Mouse (Mus musculus) stomach, embryonic 15.5 days (tissue): Measurements from ENCODE around the gene Rsrc2. TPM values are rescaled to one million over a fixed set of nuclear protein-coding genes. Genes with fewer than 3 reads are reported as not detected.
"Not testable (repeated sequence)": the region's sequence is repeated elsewhere in the genome, so short reads cannot be mapped to it uniquely, and the experiment has no call there.

Experiments
- ATAC-seq: fragments of 200-750 bp; cut with Nextera tagmentation; 2 replicates; pipeline ENCODE4 v1.8.0; 2017; ENCODE audit warnings: low read depth, moderate number of reproducible peaks, moderate TSS enrichment; ENCODE audit not compliant: insufficient read depth, low FRiP score
- H3K27ac ChIP-seq: fragments of 300-500 bp; sonication (generic); 2 replicates; pipeline ENCODE4 v1.5.1; 2015; ENCODE audit warnings: mild to moderate bottlenecking, inconsistent platforms
- H3K27me3 ChIP-seq: fragments of 300-500 bp; sonication (generic); replicated peaks from 2 replicates; pipeline ENCODE4 v1.6.1; 2015; ENCODE audit warnings: inconsistent platforms
- H3K36me3 ChIP-seq: fragments of 300-500 bp; sonication (generic); 2 replicates; pipeline ENCODE4 v1.6.1; 2015; ENCODE audit warnings: inconsistent platforms
- H3K4me1 ChIP-seq: fragments of 300-500 bp; sonication (generic); 2 replicates; pipeline ENCODE4 v1.6.1; 2015; ENCODE audit warnings: inconsistent platforms
- H3K4me2 ChIP-seq: fragments of 300-500 bp; sonication (generic); 2 replicates; pipeline ENCODE4 v1.6.1; 2015; ENCODE audit warnings: mild to moderate bottlenecking, inconsistent platforms
- H3K4me3 ChIP-seq: fragments of 300-500 bp; sonication (generic); replicated peaks from 2 replicates; pipeline ENCODE4 v1.5.1; 2015; ENCODE audit warnings: inconsistent platforms
- H3K9ac ChIP-seq: fragments of 300-500 bp; sonication (generic); 2 replicates; pipeline ENCODE4 v1.6.1; 2015; ENCODE audit warnings: inconsistent platforms
- H3K9me3 ChIP-seq: fragments of 300-500 bp; sonication (generic); 2 replicates; pipeline ENCODE4 v1.6.1; 2016; ENCODE audit warnings: inconsistent platforms
- WGBS: fragments of 180-500 bp; shearing (Covaris S2); methylation state at CpG from one replicate; pipeline ENCODE4 v1.1.7; 2015; 5-methylcytosine and 5-hydroxymethylcytosine counted together
- polyA plus RNA-seq: library from polyadenylated mRNA; unstranded; fragments of >200 nt; fragmentation: Nextera tagmentation; extraction: Ambion mirVana; gene quantifications from 2 replicates; pipeline ENCODE4 v1.2.1, GENCODE M21; 2015

Rsrc2 gene
- polyA plus RNA-seq: 111 and 117 TPM in 2 replicates

- under 1% methylated on average over 63 of the region's 63 CpGs for WGBS
- Histone ChIP-seq H3K27ac (peak within 1 kb of the TSS; percentile 99), H3K27me3 (no peaks in the 10 kb centered on the region), H3K4me2 (peak within 1 kb of the TSS; percentile 73), H3K4me1 (peaks cover 20% of the 10 kb centered on the region; the same call in 1 of the 2 replicates), H3K36me3 (peaks cover 6% of the 10 kb centered on the region; the same call in 1 of the 2 replicates), H3K4me3 (peak within 1 kb of the TSS; percentile 74), H3K9ac (peak within 1 kb of the TSS; percentile 71), H3K9me3 (no peaks in the 10 kb centered on the region)
- ATAC-seq: peak; percentile 98
Measured at GRCm38 (mm10) chr5:123749065-123750064, at the start of gene Rsrc2, which contains the start of gene Kntc1. TSS of gene Rsrc2 (minus strand) at chr5:123749414. TSS of gene Kntc1 (plus strand) at chr5:123749716.

- H3K36me3 ChIP-seq: peaks cover 49% of the 10 kb centered on the region
- H3K4me1 ChIP-seq: no peaks in the 10 kb centered on the region
- H3K27me3 ChIP-seq: no peaks in the 10 kb centered on the region
- no peak for ATAC-seq
- WGBS: 90% methylated on average over 2 of the region's 2 CpGs
- H3K9ac ChIP-seq: no peak overlapping the region
- no peak overlapping the region for H3K4me3 ChIP-seq
- no peak overlapping the region for H3K4me2 ChIP-seq
- no peaks in the 10 kb centered on the region for H3K9me3 ChIP-seq
- no peak overlapping the region for H3K27ac ChIP-seq
Measured at GRCm38 (mm10) chr5:123793081-123793480, 43.9 kb upstream of the Rsrc2 start.

GRCm38 (mm10) chr5:123788976-123789375 is 39.8 kb upstream of the Rsrc2 start:
- Histone ChIP-seq H3K27ac (no peak overlapping the region), H3K36me3 (peaks cover 54% of the 10 kb centered on the region)
- 90% methylated on average over 7 of the region's 7 CpGs for WGBS

GRCm38 (mm10) chr5:123781864-123782263 is 32.6 kb upstream of the Rsrc2 start:
- no peak for ATAC-seq
- Histone ChIP-seq H3K36me3 (peaks cover 27% of the 10 kb centered on the region), H3K4me2 (no peak overlapping the region), H3K9me3 (no peaks in the 10 kb centered on the region), H3K27me3 (no peaks in the 10 kb centered on the region), H3K27ac (no peak overlapping the region), H3K4me1 (no peaks in the 10 kb centered on the region), H3K9ac (no peak overlapping the region), H3K4me3 (no peak overlapping the region)
- WGBS: 93% methylated on average over 4 of the region's 4 CpGs

More at GRCm38 (mm10) chr5:123788976-123789375, 39.8 kb upstream of the Rsrc2 start:
- Histone ChIP-seq H3K4me1 (no peaks in the 10 kb centered on the region), H3K4me2 (no peak overlapping the region), H3K9me3 (no peaks in the 10 kb centered on the region), H3K9ac (no peak overlapping the region), H3K27me3 (no peaks in the 10 kb centered on the region), H3K4me3 (no peak overlapping the region)
- no peak for ATAC-seq

- Histone ChIP-seq H3K4me3 (no peak overlapping the region), H3K27me3 (no peaks in the 10 kb centered on the region), H3K4me2 (no peak overlapping the region), H3K36me3 (peaks cover 29% of the 10 kb centered on the region; the same call in 1 of the 2 replicates), H3K9me3 (no peaks in the 10 kb centered on the region), H3K4me1 (no peaks in the 10 kb centered on the region), H3K9ac (no peak overlapping the region), H3K27ac (no peak overlapping the region)
- 91% methylated on average over 8 of the region's 8 CpGs for WGBS
- no peak for ATAC-seq
Measured at GRCm38 (mm10) chr5:123780716-123781115, 31.5 kb upstream of the Rsrc2 start.

- Histone ChIP-seq H3K27ac (no peak overlapping the region), H3K27me3 (no peaks in the 10 kb centered on the region), H3K36me3 (peaks cover 27% of the 10 kb centered on the region), H3K4me2 (no peak overlapping the region), H3K9ac (no peak overlapping the region), H3K4me3 (no peak overlapping the region), H3K9me3 (no peaks in the 10 kb centered on the region), H3K4me1 (no peaks in the 10 kb centered on the region)
- ATAC-seq: no peak
- 93% methylated on average over 9 of the region's 9 CpGs for WGBS
Measured at GRCm38 (mm10) chr5:123773441-123773840, 24.2 kb upstream of the Rsrc2 start.

GRCm38 (mm10) chr5:123766455-123766854 is 17.2 kb upstream of the Rsrc2 start:
- not testable (repeated sequence) for H3K27ac ChIP-seq, H3K27me3 ChIP-seq, H3K9ac ChIP-seq, H3K4me3 ChIP-seq, ATAC-seq, H3K4me2 ChIP-seq, H3K4me1 ChIP-seq, H3K9me3 ChIP-seq
- 93% methylated on average over 11 of the region's 11 CpGs for WGBS
- H3K36me3 ChIP-seq: peaks cover 28% of the 10 kb centered on the region

- H3K27me3 ChIP-seq: no peaks in the 10 kb centered on the region
- no peak overlapping the region for H3K4me2 ChIP-seq
- H3K4me1 ChIP-seq: no peaks in the 10 kb centered on the region
- peaks cover 24% of the 10 kb centered on the region for H3K36me3 ChIP-seq
- 86% methylated on average over 11 of the region's 11 CpGs for WGBS
- no peak overlapping the region for H3K9ac ChIP-seq
- no peak overlapping the region for H3K4me3 ChIP-seq
- no peak for ATAC-seq
- H3K27ac ChIP-seq: no peak overlapping the region
- no peaks in the 10 kb centered on the region for H3K9me3 ChIP-seq
Measured at GRCm38 (mm10) chr5:123765506-123765905, 16.3 kb upstream of the Rsrc2 start.

GRCm38 (mm10) chr5:123748339-123749064 is 712 bp downstream of the Rsrc2 start:
- peak; percentile 0; the same call in 1 of the 2 replicates for ATAC-seq
- peak overlapping the region; percentile 71 for H3K9ac ChIP-seq
- H3K4me1 ChIP-seq: peaks cover 20% of the 10 kb centered on the region; the same call in 1 of the 2 replicates
- H3K4me2 ChIP-seq: peak overlapping the region; percentile 65
- peak overlapping the region; percentile 74 for H3K4me3 ChIP-seq
- H3K36me3 ChIP-seq: peaks cover 11% of the 10 kb centered on the region; the same call in 1 of the 2 replicates
- H3K9me3 ChIP-seq: no peaks in the 10 kb centered on the region
- WGBS: under 1% methylated on average over 18 of the region's 18 CpGs
- no peaks in the 10 kb centered on the region for H3K27me3 ChIP-seq
- peak overlapping the region; percentile 99 for H3K27ac ChIP-seq

GRCm38 (mm10) chr5:123747604-123748003 is 1.6 kb downstream of the Rsrc2 start:
- Histone ChIP-seq H3K9me3 (no peaks in the 10 kb centered on the region), H3K4me1 (peaks cover 20% of the 10 kb centered on the region; the same call in 1 of the 2 replicates), H3K4me3 (peak overlapping the region; percentile 74), H3K27ac (no peak overlapping the region), H3K27me3 (no peaks in the 10 kb centered on the region), H3K36me3 (peaks cover 17% of the 10 kb centered on the region), H3K9ac (peak overlapping the region; percentile 31; the same call in 1 of the 2 replicates), H3K4me2 (peak overlapping the region; percentile 65)
- 16% methylated on average over 7 of the region's 7 CpGs for WGBS
- no peak for ATAC-seq

- peaks cover 20% of the 10 kb centered on the region; the same call in 1 of the 2 replicates for H3K4me1 ChIP-seq
- H3K27ac ChIP-seq: no peak overlapping the region
- H3K9ac ChIP-seq: no peak overlapping the region
- ATAC-seq: no peak
- peak overlapping the region; percentile 65 for H3K4me2 ChIP-seq
- H3K27me3 ChIP-seq: no peaks in the 10 kb centered on the region
- H3K9me3 ChIP-seq: no peaks in the 10 kb centered on the region
- no peak overlapping the region for H3K4me3 ChIP-seq
- H3K36me3 ChIP-seq: peaks cover 20% of the 10 kb centered on the region
Measured at GRCm38 (mm10) chr5:123746253-123746652, 3.0 kb downstream of the Rsrc2 start.
